ENCODE assay signal across 8 mouse cellular contexts in the genomic region with DNA sequence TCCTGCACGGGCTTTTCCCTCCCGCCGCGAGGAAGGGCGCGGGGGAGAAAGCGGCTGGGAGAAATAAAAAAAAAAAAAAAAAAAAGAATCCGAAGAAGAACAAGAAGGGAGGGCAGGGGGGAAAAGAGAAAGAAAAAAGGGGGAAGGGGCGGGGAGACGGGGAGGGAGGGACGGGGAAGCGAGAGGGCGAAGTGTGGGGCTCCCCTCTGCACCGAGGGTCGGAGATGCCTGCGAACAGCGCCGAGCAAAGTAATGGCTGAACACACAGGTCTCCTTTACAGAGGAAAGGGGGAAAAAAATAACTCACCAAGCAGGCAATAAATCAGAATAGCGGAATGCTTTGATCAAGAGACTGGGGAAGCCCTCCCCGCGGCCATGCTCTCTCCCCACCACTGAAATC. TPM values are rescaled to one million over a fixed set of nuclear protein-coding genes. Genes with fewer than 3 reads are reported as not detected.
A peak's percentile ranks its signal among the peaks of the same experiment; 100 is the strongest.
DNase-seq lines count a peak whose midpoint lies in the region; ATAC-seq and TF ChIP-seq lines count a peak whose summit lies in the region.

No protein-coding gene starts in this region.

- no peaks in the 10 kb centered on the region for H3K36me3 ChIP-seq in heart, embryonic 10.5 days
- H3K36me3 ChIP-seq in E14TG2a.4 (ENCODE audit: insufficient read depth, low read length) = no peaks in the 10 kb centered on the region
- no peaks in the 10 kb centered on the region for H3K36me3 ChIP-seq in hindbrain, embryonic 13.5 days

- H3K4me1 ChIP-seq in heart, embryonic 10.5 days = peaks cover 34% of the 10 kb centered on the region
- H3K4me1 ChIP-seq in E14TG2a.4 (replicated peaks; ENCODE audit: low read depth, low read length) = peaks cover 20% of the 10 kb centered on the region
- H3K4me1 ChIP-seq in hindbrain, embryonic 13.5 days (replicated peaks) = peaks cover 47% of the 10 kb centered on the region

- peak overlapping the region; percentile 93 for H3K4me3 ChIP-seq in heart, embryonic 10.5 days
- peak overlapping the region; percentile 83 for H3K4me3 ChIP-seq in E14TG2a.4 (replicated peaks; ENCODE audit: low read length)
- peak overlapping the region; percentile 81 for H3K4me3 ChIP-seq in hindbrain, embryonic 13.5 days

- H3K27me3 ChIP-seq in heart, embryonic 10.5 days (ENCODE audit: insufficient read depth, poor library complexity, severe bottlenecking) = peaks cover 10% of the 10 kb centered on the region; the same call in 1 of the 2 replicates
- peaks cover 66% of the 10 kb centered on the region for H3K27me3 ChIP-seq in E14TG2a.4 (ENCODE audit: insufficient read depth, low read length)
- no peaks in the 10 kb centered on the region for H3K27me3 ChIP-seq in hindbrain, embryonic 13.5 days

- peak overlapping the region; percentile 94 for H3K27ac ChIP-seq in heart, embryonic 10.5 days
- peak overlapping the region; percentile 93 for H3K27ac ChIP-seq in hindbrain, embryonic 13.5 days

- WGBS in heart, embryonic 10.5 days = 0% methylated on average over 15 of the region's 21 CpGs
- WGBS in hindbrain, embryonic 13.5 days = 0% methylated on average over 13 of the region's 21 CpGs

- ATAC-seq in hindbrain, embryonic 13.5 days (ENCODE audit: low FRiP score) = no peak

- no peak for TF ChIP-seq CTCF in E14TG2a.4 (conservative IDR thresholded peaks at IDR 0.05; ENCODE audit: low read length)

- no peak for DNase-seq in heart, embryonic 10.5 days (ENCODE audit: low spot score)
- DNase-seq in heart, adult 18-20 months = no peak
- DNase-seq in embryo, embryonic 11.5 days (ENCODE audit: low read depth, low spot score) = peak; percentile 57
- peak; percentile 73 for DNase-seq in mesoderm, embryonic 11.5 days (ENCODE audit: low read depth, low spot score)
- no peak for DNase-seq in spleen, postnatal 36 days (ENCODE audit: low spot score in 2 of 2)
- DNase-seq in urinary bladder, adult 2 months (ENCODE audit: low spot score) = no peak

- peak overlapping the region; percentile 96 for H3K9ac ChIP-seq in hindbrain, embryonic 13.5 days

- H3K4me2 ChIP-seq in hindbrain, embryonic 13.5 days = peak overlapping the region; percentile 73

- H3K9me3 ChIP-seq in heart, embryonic 10.5 days = no peaks in the 10 kb centered on the region
- H3K9me3 ChIP-seq in E14TG2a.4 (ENCODE audit: low read length) = no peaks in the 10 kb centered on the region
- H3K9me3 ChIP-seq in hindbrain, embryonic 13.5 days = no peaks in the 10 kb centered on the region

RNA-seq across cellular contexts. Expression of a gene that starts 1.2 kb away (rescaled TPM):
- 18.3 and 24.7 TPM in 2 replicates for polyA plus RNA-seq in heart, embryonic 10.5 days (2016; fragmentation: Nextera tagmentation; extraction: Ambion mirVana)
- total RNA-seq in heart, adult 18-20 months (2021) = 10 to 100 TPM; 24.3 to 29.9 TPM
- polyA plus RNA-seq in hindbrain, embryonic 13.5 days (2015; fragmentation: Nextera tagmentation; extraction: Ambion mirVana) = 78.6 and 89.9 TPM in 2 replicates
- 15.1 and 29.5 TPM in 2 replicates for polyA plus RNA-seq in urinary bladder, adult 2 months (2012; rRNA removed)

Comparison
In these comparisons a context has a peak if more than half of its experiments do, and no peak if none do; other contexts are left out.
1. DNase-seq: peak in embryo, embryonic 11.5 days (single experiment) and mesoderm, embryonic 11.5 days (single experiment); none in heart, embryonic 10.5 days (single experiment), heart, adult 18-20 months (0 of 2), spleen, postnatal 36 days (0 of 2) and urinary bladder, adult 2 months (single experiment).
2. Peak in every context shown above with its lines, with median percentiles within 50 percentile points of each other: H3K4me3 ChIP-seq.